Mouse (Mus musculus) C2C12 (cell line): ENCODE measurements around the gene Stoml2.

Experiments used
- CEBPB ChIP-seq: IDR thresholded peaks from one replicate; pipeline ENCODE4 v1.6.1; 2011; ENCODE audit warnings: low read depth, mild to moderate bottlenecking, control low read depth, moderate library complexity
- CTCF ChIP-seq: IDR thresholded peaks from one replicate; pipeline ENCODE4 v1.5.1; 2011; ENCODE audit not compliant: control insufficient read depth, insufficient read depth, insufficient read length
- MAX ChIP-seq: IDR thresholded peaks from one replicate; pipeline ENCODE4 v1.6.1; 2011; ENCODE audit warnings: mild to moderate bottlenecking, control low read depth
- MYOD1 ChIP-seq: IDR thresholded peaks from one replicate; pipeline ENCODE4 v1.6.1; 2011; ENCODE audit warnings: low read depth; ENCODE audit not compliant: control insufficient read depth, insufficient read length

GRCm38 (mm10) chr4:43033481-43033880 lies 2.0 kb upstream of the Stoml2 start:
- TF ChIP-seq CEBPB (no peak), CTCF (no peak), MAX (no peak), MYOD1 (no peak)
